Mouse (Mus musculus): ENCODE data around the gene Serpina3n.
"Not testable (repeated sequence)": the region's sequence is repeated elsewhere in the genome, so short reads cannot be mapped to it uniquely, and the experiment has no call there.

Serpina3n gene

GRCm38 (mm10) chr12:104406454-104406885 lies at the start of gene Serpina3n:
TSS of gene Serpina3n (plus strand) at chr12:104406729.
- no peak for DNase-seq (ENCODE audit: low spot score)

- DNase-seq (ENCODE audit: low spot score): no peak
Measured at GRCm38 (mm10) chr12:104369986-104370385, 36.5 kb upstream of the Serpina3n start.

GRCm38 (mm10) chr12:104377179-104377578 lies 29.4 kb upstream of the Serpina3n start:
- not testable (repeated sequence) for DNase-seq (ENCODE audit: low spot score)

GRCm38 (mm10) chr12:104378351-104378750 lies 28.2 kb upstream of the Serpina3n start:
- DNase-seq (ENCODE audit: low spot score): not testable (repeated sequence)

- DNase-seq (ENCODE audit: low spot score): not testable (repeated sequence)
Measured at GRCm38 (mm10) chr12:104378815-104379214, 27.7 kb upstream of the Serpina3n start.

- no peak for DNase-seq (ENCODE audit: low spot score)
Measured at GRCm38 (mm10) chr12:104379856-104380255, 26.7 kb upstream of the Serpina3n start.

- not testable (repeated sequence) for DNase-seq (ENCODE audit: low spot score)
Measured at GRCm38 (mm10) chr12:104381071-104381604, 25.4 kb upstream of the Serpina3n start.

GRCm38 (mm10) chr12:104385987-104386386 lies 20.5 kb upstream of the Serpina3n start:
- DNase-seq (ENCODE audit: low spot score): not testable (repeated sequence)

GRCm38 (mm10) chr12:104386878-104387277 lies 19.7 kb upstream of the Serpina3n start:
- not testable (repeated sequence) for DNase-seq (ENCODE audit: low spot score)

GRCm38 (mm10) chr12:104388477-104388876 lies 18.1 kb upstream of the Serpina3n start:
- DNase-seq (ENCODE audit: low spot score): no peak

- DNase-seq (ENCODE audit: low spot score): not testable (repeated sequence)
Measured at GRCm38 (mm10) chr12:104391057-104391456, 15.5 kb upstream of the Serpina3n start.

GRCm38 (mm10) chr12:104403968-104404367 lies 2.6 kb upstream of the Serpina3n start:
- DNase-seq (ENCODE audit: low spot score): no peak

GRCm38 (mm10) chr12:104412507-104412906 lies 6.0 kb downstream of the Serpina3n start:
- no peak for DNase-seq (ENCODE audit: low spot score)

- no peak for DNase-seq (ENCODE audit: low spot score)
Measured at GRCm38 (mm10) chr12:104414576-104414975, 8.0 kb downstream of the Serpina3n start.

GRCm38 (mm10) chr12:104415625-104416315 lies 9.2 kb downstream of the Serpina3n start:
- DNase-seq (ENCODE audit: low spot score): no peak

GRCm38 (mm10) chr12:104418340-104419135 lies 12.0 kb downstream of the Serpina3n start:
- DNase-seq (ENCODE audit: low spot score): peak; percentile 73

- no peak for DNase-seq (ENCODE audit: low spot score)
Measured at GRCm38 (mm10) chr12:104419136-104419462, 12.6 kb downstream of the Serpina3n start.

- DNase-seq (ENCODE audit: low spot score): no peak
Measured at GRCm38 (mm10) chr12:104422615-104423392, 16.3 kb downstream of the Serpina3n start.

GRCm38 (mm10) chr12:104425591-104425990 lies 19.1 kb downstream of the Serpina3n start:
- DNase-seq (ENCODE audit: low spot score): no peak

- DNase-seq (ENCODE audit: low spot score): peak; percentile 20
Measured at GRCm38 (mm10) chr12:104426915-104427314, 20.4 kb downstream of the Serpina3n start.

GRCm38 (mm10) chr12:104431359-104431758 lies 24.8 kb downstream of the Serpina3n start:
- DNase-seq (ENCODE audit: low spot score): no peak

- no peak for DNase-seq (ENCODE audit: low spot score)
Measured at GRCm38 (mm10) chr12:104433214-104433613, 26.7 kb downstream of the Serpina3n start.

Data from yolk sac, embryonic 10.5 days (tissue).